Mouse (Mus musculus) stomach, embryonic 15.5 days (tissue): ENCODE results near the gene Stk32c. TPM values are rescaled to one million over a fixed set of nuclear protein-coding genes. Genes with fewer than 3 reads are reported as not detected.

Experiments used
- ATAC-seq: fragments of 200-750 bp; cut with Nextera tagmentation; 2 replicates; pipeline ENCODE4 v1.8.0; 2017; ENCODE audit warnings: low read depth, moderate number of reproducible peaks, moderate TSS enrichment; ENCODE audit not compliant: insufficient read depth, low FRiP score
- H3K27ac ChIP-seq: fragments of 300-500 bp; sonication (generic); 2 replicates; pipeline ENCODE4 v1.5.1; 2015; ENCODE audit warnings: mild to moderate bottlenecking, inconsistent platforms
- H3K27me3 ChIP-seq: fragments of 300-500 bp; sonication (generic); replicated peaks from 2 replicates; pipeline ENCODE4 v1.6.1; 2015; ENCODE audit warnings: inconsistent platforms
- H3K36me3 ChIP-seq: fragments of 300-500 bp; sonication (generic); 2 replicates; pipeline ENCODE4 v1.6.1; 2015; ENCODE audit warnings: inconsistent platforms
- H3K4me1 ChIP-seq: fragments of 300-500 bp; sonication (generic); 2 replicates; pipeline ENCODE4 v1.6.1; 2015; ENCODE audit warnings: inconsistent platforms
- H3K4me2 ChIP-seq: fragments of 300-500 bp; sonication (generic); 2 replicates; pipeline ENCODE4 v1.6.1; 2015; ENCODE audit warnings: mild to moderate bottlenecking, inconsistent platforms
- H3K4me3 ChIP-seq: fragments of 300-500 bp; sonication (generic); replicated peaks from 2 replicates; pipeline ENCODE4 v1.5.1; 2015; ENCODE audit warnings: inconsistent platforms
- H3K9ac ChIP-seq: fragments of 300-500 bp; sonication (generic); 2 replicates; pipeline ENCODE4 v1.6.1; 2015; ENCODE audit warnings: inconsistent platforms
- H3K9me3 ChIP-seq: fragments of 300-500 bp; sonication (generic); 2 replicates; pipeline ENCODE4 v1.6.1; 2016; ENCODE audit warnings: inconsistent platforms
- WGBS: fragments of 180-500 bp; shearing (Covaris S2); methylation state at CpG from one replicate; pipeline ENCODE4 v1.1.7; 2015; 5-methylcytosine and 5-hydroxymethylcytosine counted together
- polyA plus RNA-seq: library from polyadenylated mRNA; unstranded; fragments of >200 nt; fragmentation: Nextera tagmentation; extraction: Ambion mirVana; gene quantifications from 2 replicates; pipeline ENCODE4 v1.2.1, GENCODE M21; 2015

Gene Stk32c
- polyA plus RNA-seq, 1 experiment from 2014 or later: 0.23 TPM

- 45% methylated on average over 6 of the region's 6 CpGs for WGBS
Measured at GRCm38 (mm10) chr7:139130361-139130760, 82.7 kb downstream of the Stk32c start.

GRCm38 (mm10) chr7:139128994-139129393 is 84.1 kb downstream of the Stk32c start:
- H3K27me3 ChIP-seq: no peaks in the 10 kb centered on the region
- no peak overlapping the region for H3K27ac ChIP-seq
- 69% methylated on average over 4 of the region's 4 CpGs for WGBS
- no peak overlapping the region for H3K4me2 ChIP-seq
- 0 out of 2 replicates have a peak, but pooled peaks cover 3% of the 10 kb centered on the region for H3K4me1 ChIP-seq
- no peak overlapping the region for H3K9ac ChIP-seq
- H3K4me3 ChIP-seq: no peak overlapping the region
- ATAC-seq: no peak
- H3K36me3 ChIP-seq: no peaks in the 10 kb centered on the region
- no peaks in the 10 kb centered on the region for H3K9me3 ChIP-seq

More at GRCm38 (mm10) chr7:139130361-139130760, 82.7 kb downstream of the Stk32c start:
- Histone ChIP-seq H3K9ac (no peak overlapping the region), H3K4me1 (0 out of 2 replicates have a peak, but pooled peaks cover 3% of the 10 kb centered on the region), H3K4me2 (no peak overlapping the region), H3K27me3 (no peaks in the 10 kb centered on the region), H3K36me3 (no peaks in the 10 kb centered on the region), H3K4me3 (no peak overlapping the region), H3K9me3 (no peaks in the 10 kb centered on the region), H3K27ac (no peak overlapping the region)
- no peak for ATAC-seq

- ATAC-seq: no peak
- H3K27ac ChIP-seq: no peak overlapping the region
- no peaks in the 10 kb centered on the region for H3K27me3 ChIP-seq
- no peak overlapping the region for H3K4me2 ChIP-seq
- H3K9me3 ChIP-seq: no peaks in the 10 kb centered on the region
- no peak overlapping the region for H3K4me3 ChIP-seq
- no peaks in the 10 kb centered on the region for H3K36me3 ChIP-seq
- H3K4me1 ChIP-seq: 0 out of 2 replicates have a peak, but pooled peaks cover 3% of the 10 kb centered on the region
- no peak overlapping the region for H3K9ac ChIP-seq
- 74% methylated on average over 7 of the region's 7 CpGs for WGBS
Measured at GRCm38 (mm10) chr7:139126549-139126948, 86.6 kb downstream of the Stk32c start.

GRCm38 (mm10) chr7:139125881-139126280 is 87.2 kb downstream of the Stk32c start:
- WGBS: 79% methylated on average over 4 of the region's 4 CpGs
- Histone ChIP-seq H3K4me1 (0 out of 2 replicates have a peak, but pooled peaks cover 3% of the 10 kb centered on the region), H3K9ac (no peak overlapping the region), H3K4me2 (no peak overlapping the region), H3K27me3 (no peaks in the 10 kb centered on the region), H3K4me3 (no peak overlapping the region), H3K9me3 (no peaks in the 10 kb centered on the region), H3K36me3 (no peaks in the 10 kb centered on the region), H3K27ac (no peak overlapping the region)
- ATAC-seq: no peak

- ATAC-seq: no peak
- 49% methylated on average over 2 of the region's 2 CpGs for WGBS
- Histone ChIP-seq H3K4me2 (no peak overlapping the region), H3K36me3 (no peaks in the 10 kb centered on the region), H3K4me3 (no peak overlapping the region), H3K9ac (no peak overlapping the region), H3K4me1 (no peaks in the 10 kb centered on the region), H3K27me3 (no peaks in the 10 kb centered on the region), H3K9me3 (no peaks in the 10 kb centered on the region), H3K27ac (no peak overlapping the region)
Measured at GRCm38 (mm10) chr7:139119775-139120153, 93.3 kb downstream of the Stk32c start.

- no peak overlapping the region for H3K27ac ChIP-seq
- WGBS: 36% methylated on average over 13 of the region's 13 CpGs
- no peak overlapping the region for H3K4me3 ChIP-seq
- H3K27me3 ChIP-seq: no peaks in the 10 kb centered on the region
- 0 out of 2 replicates have a peak, but pooled peaks have one; percentile 27 for ATAC-seq
- H3K4me2 ChIP-seq: no peak overlapping the region
- H3K9ac ChIP-seq: no peak overlapping the region
- no peaks in the 10 kb centered on the region for H3K9me3 ChIP-seq
- H3K36me3 ChIP-seq: no peaks in the 10 kb centered on the region
- H3K4me1 ChIP-seq: no peaks in the 10 kb centered on the region
Measured at GRCm38 (mm10) chr7:139119152-139119774, 93.8 kb downstream of the Stk32c start.

- H3K27me3 ChIP-seq: no peaks in the 10 kb centered on the region
- no peak overlapping the region for H3K4me3 ChIP-seq
- H3K9ac ChIP-seq: no peak overlapping the region
- H3K4me2 ChIP-seq: no peak overlapping the region
- H3K4me1 ChIP-seq: no peaks in the 10 kb centered on the region
- ATAC-seq: no peak
- H3K27ac ChIP-seq: no peak overlapping the region
- H3K9me3 ChIP-seq: no peaks in the 10 kb centered on the region
- no peaks in the 10 kb centered on the region for H3K36me3 ChIP-seq
- WGBS: 88% methylated on average over 9 of the region's 9 CpGs
Measured at GRCm38 (mm10) chr7:139107908-139108650, 105.0 kb downstream of the Stk32c start.

- H3K9me3 ChIP-seq: no peaks in the 10 kb centered on the region
- H3K27ac ChIP-seq: no peak overlapping the region
- H3K4me1 ChIP-seq: no peaks in the 10 kb centered on the region
- H3K27me3 ChIP-seq: no peaks in the 10 kb centered on the region
- H3K9ac ChIP-seq: no peak overlapping the region
- no peak overlapping the region for H3K4me2 ChIP-seq
- no peak for ATAC-seq
- no peaks in the 10 kb centered on the region for H3K36me3 ChIP-seq
- WGBS: 85% methylated on average over 7 of the region's 7 CpGs
- no peak overlapping the region for H3K4me3 ChIP-seq
Measured at GRCm38 (mm10) chr7:139105705-139106104, 107.4 kb downstream of the Stk32c start.

GRCm38 (mm10) chr7:139105076-139105475 is 108.0 kb downstream of the Stk32c start:
- Histone ChIP-seq H3K4me3 (no peak overlapping the region), H3K9me3 (no peaks in the 10 kb centered on the region), H3K27ac (no peak overlapping the region), H3K27me3 (no peaks in the 10 kb centered on the region), H3K36me3 (no peaks in the 10 kb centered on the region), H3K9ac (no peak overlapping the region), H3K4me2 (no peak overlapping the region), H3K4me1 (no peaks in the 10 kb centered on the region)
- ATAC-seq: no peak
- WGBS: 80% methylated on average over 5 of the region's 5 CpGs

- H3K27ac ChIP-seq: no peak overlapping the region
- H3K9ac ChIP-seq: no peak overlapping the region
- no peak for ATAC-seq
- no peaks in the 10 kb centered on the region for H3K36me3 ChIP-seq
- H3K9me3 ChIP-seq: no peaks in the 10 kb centered on the region
- 57% methylated on average over 10 of the region's 10 CpGs for WGBS
- no peak overlapping the region for H3K4me2 ChIP-seq
- no peaks in the 10 kb centered on the region for H3K4me1 ChIP-seq
- no peaks in the 10 kb centered on the region for H3K27me3 ChIP-seq
- no peak overlapping the region for H3K4me3 ChIP-seq
Measured at GRCm38 (mm10) chr7:139103960-139104381, 109.1 kb downstream of the Stk32c start.

GRCm38 (mm10) chr7:139101826-139102225 is 111.3 kb downstream of the Stk32c start:
- Histone ChIP-seq H3K27me3 (no peaks in the 10 kb centered on the region), H3K4me3 (no peak overlapping the region), H3K4me1 (no peaks in the 10 kb centered on the region), H3K9ac (no peak overlapping the region), H3K9me3 (no peaks in the 10 kb centered on the region), H3K27ac (no peak overlapping the region), H3K4me2 (no peak overlapping the region), H3K36me3 (no peaks in the 10 kb centered on the region)
- 78% methylated on average over 3 of the region's 3 CpGs for WGBS
- ATAC-seq: no peak

GRCm38 (mm10) chr7:139101286-139101804 is 111.8 kb downstream of the Stk32c start:
- ATAC-seq: no peak
- no peak overlapping the region for H3K4me3 ChIP-seq
- no peak overlapping the region for H3K9ac ChIP-seq
- H3K27me3 ChIP-seq: no peaks in the 10 kb centered on the region
- no peaks in the 10 kb centered on the region for H3K36me3 ChIP-seq
- H3K4me1 ChIP-seq: no peaks in the 10 kb centered on the region
- 77% methylated on average over 10 of the region's 10 CpGs for WGBS
- H3K27ac ChIP-seq: no peak overlapping the region
- H3K9me3 ChIP-seq: no peaks in the 10 kb centered on the region
- no peak overlapping the region for H3K4me2 ChIP-seq
